Mouse (Mus musculus): ENCODE results near the gene Lsamp. TPM values are rescaled to one million over a fixed set of nuclear protein-coding genes. Genes with fewer than 3 reads are reported as not detected.

Gene Lsamp
- total RNA-seq, 1 experiment: not detected

DNA sequence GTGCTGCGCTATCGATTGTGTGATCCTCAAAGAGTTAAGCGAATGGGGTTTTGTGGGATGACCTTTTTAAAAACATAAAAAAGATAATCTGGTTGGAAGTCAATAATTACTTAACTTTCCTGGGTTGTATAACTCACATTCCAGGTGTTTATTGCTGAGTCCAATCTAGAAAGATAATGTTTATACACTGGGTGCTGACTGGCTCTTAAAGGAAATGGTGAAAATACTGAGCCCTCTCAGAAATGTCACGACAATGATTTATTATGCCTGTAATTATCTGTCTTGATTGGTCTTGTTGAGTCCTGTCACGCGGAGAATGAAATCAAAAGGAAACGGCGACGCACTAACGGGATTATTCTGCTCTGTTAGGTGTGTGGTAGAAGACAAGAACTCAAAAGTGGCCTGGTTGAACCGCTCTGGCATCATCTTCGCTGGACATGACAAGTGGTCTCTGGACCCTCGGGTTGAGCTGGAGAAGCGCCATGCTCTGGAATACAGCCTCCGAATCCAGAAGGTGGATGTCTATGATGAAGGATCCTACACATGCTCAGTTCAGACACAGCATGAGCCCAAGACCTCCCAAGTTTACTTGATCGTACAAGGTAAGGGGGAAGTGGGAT is 1904.5 kb downstream of the Lsamp start:
- Histone ChIP-seq H3K4me1 (ENCODE audit: control insufficient read depth in 2 of 2, insufficient read depth in 2 of 2, low read length in 2 of 2, poor library complexity in 1 of 2) (no peaks in the 10 kb centered on the region), H3K9me3 (ENCODE audit: control insufficient read depth, insufficient read depth, low read depth, low read length) (no peaks in the 10 kb centered on the region), H3K4me3 (ENCODE audit: insufficient read depth in 1 of 2, low read depth in 1 of 2, low read length in 2 of 2, poor library complexity in 1 of 2, severe bottlenecking in 1 of 2) (no peak overlapping the region), H3K27ac (ENCODE audit: insufficient read depth, low read depth, low read length, poor library complexity, severe bottlenecking) (no peak overlapping the region), H3K36me3 (ENCODE audit: control insufficient read depth, insufficient read depth, low read length, poor library complexity, severe bottlenecking) (no peaks in the 10 kb centered on the region), H3K9ac (ENCODE audit: insufficient read depth, low read depth, low read length, poor library complexity, severe bottlenecking) (no peak overlapping the region)
- in situ Hi-C loops (cut with MboI; ENCODE audit: low sequenced_read_pairs in 2 of 2, unreplicated experiment in 2 of 2): no loop called here
- DNase-seq (ENCODE audit: low read depth, low spot score): no peak
- TF ChIP-seq MAFK (IDR thresholded peaks at IDR 0.05; ENCODE audit: insufficient read depth, low read depth, low read length): no peak
- no peak for TF ChIP-seq HCFC1 (IDR thresholded peaks at IDR 0.05; ENCODE audit: borderline replicate concordance, insufficient read depth, low read length)
- TF ChIP-seq ZC3H11A (IDR thresholded peaks at IDR 0.05; ENCODE audit: borderline replicate concordance, low read depth, low read length): no peak
- TF ChIP-seq ZNF384 (IDR thresholded peaks at IDR 0.05; ENCODE audit: low read depth, low read length): no peak
- no peak for TF ChIP-seq CHD2 (IDR thresholded peaks at IDR 0.05; ENCODE audit: low read depth, low read length)

DNA sequence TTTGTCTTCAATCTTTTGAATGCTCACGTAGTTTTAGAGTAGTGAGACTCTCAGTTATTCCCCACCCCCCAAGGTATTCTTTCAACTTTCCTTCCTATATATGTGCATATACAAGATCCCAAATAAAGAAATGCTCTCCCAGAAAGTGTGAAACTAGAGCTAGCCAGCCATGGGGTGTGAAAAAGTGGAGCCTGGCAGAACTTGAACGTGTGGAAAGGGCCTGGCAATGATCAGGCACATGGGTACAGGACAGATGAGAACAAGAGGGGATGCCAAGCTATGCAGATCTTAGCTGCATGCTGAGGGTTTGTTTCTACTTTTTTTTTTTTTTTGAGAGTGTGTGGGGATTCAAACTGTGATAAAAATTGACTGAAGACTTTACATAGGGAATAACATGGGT is 1916.6 kb downstream of the Lsamp start:
- H3K27ac ChIP-seq (ENCODE audit: insufficient read depth, low read depth, low read length, poor library complexity, severe bottlenecking): no peak overlapping the region
- H3K4me3 ChIP-seq (ENCODE audit: insufficient read depth in 1 of 2, low read depth in 1 of 2, low read length in 2 of 2, poor library complexity in 1 of 2, severe bottlenecking in 1 of 2): no peak overlapping the region
- H3K36me3 ChIP-seq (ENCODE audit: control insufficient read depth, insufficient read depth, low read length, poor library complexity, severe bottlenecking): no peaks in the 10 kb centered on the region
- no peaks in the 10 kb centered on the region for H3K4me1 ChIP-seq (ENCODE audit: control insufficient read depth in 2 of 2, insufficient read depth in 2 of 2, low read length in 2 of 2, poor library complexity in 1 of 2)
- TF ChIP-seq CHD2 (IDR thresholded peaks at IDR 0.05; ENCODE audit: low read depth, low read length): no peak
- TF ChIP-seq ZNF384 (IDR thresholded peaks at IDR 0.05; ENCODE audit: low read depth, low read length): no peak
- TF ChIP-seq ZC3H11A (IDR thresholded peaks at IDR 0.05; ENCODE audit: borderline replicate concordance, low read depth, low read length): no peak
- TF ChIP-seq MAFK (IDR thresholded peaks at IDR 0.05; ENCODE audit: insufficient read depth, low read depth, low read length): no peak
- no peak for TF ChIP-seq HCFC1 (IDR thresholded peaks at IDR 0.05; ENCODE audit: borderline replicate concordance, insufficient read depth, low read length)
- no peaks in the 10 kb centered on the region for H3K9me3 ChIP-seq (ENCODE audit: control insufficient read depth, insufficient read depth, low read depth, low read length)
- no peak for DNase-seq (ENCODE audit: low read depth, low spot score)
- in situ Hi-C loops (cut with MboI; ENCODE audit: low sequenced_read_pairs in 2 of 2, unreplicated experiment in 2 of 2): no loop called here
- H3K9ac ChIP-seq (ENCODE audit: insufficient read depth, low read depth, low read length, poor library complexity, severe bottlenecking): no peak overlapping the region

DNA sequence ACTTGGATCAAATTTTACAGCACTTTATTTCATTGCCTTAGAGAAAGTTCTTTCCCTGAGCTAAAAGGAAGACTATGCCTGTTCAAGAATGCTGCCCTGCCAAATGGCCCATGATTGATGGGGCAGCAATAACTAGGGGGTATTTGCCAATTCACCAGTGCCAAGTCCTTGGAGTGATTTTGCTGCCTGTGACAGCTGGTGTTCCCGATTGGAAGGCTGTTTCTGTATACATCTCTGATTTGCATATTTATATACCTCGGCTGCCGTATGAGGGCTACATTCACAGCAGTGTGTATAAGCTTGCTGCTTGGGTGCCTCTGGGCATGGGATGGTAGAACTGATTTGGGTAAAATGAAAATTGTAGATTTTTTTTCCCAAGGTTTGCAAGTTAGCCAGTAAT is 1919.5 kb downstream of the Lsamp start:
- Histone ChIP-seq H3K36me3 (ENCODE audit: control insufficient read depth, insufficient read depth, low read length, poor library complexity, severe bottlenecking) (no peaks in the 10 kb centered on the region), H3K27ac (ENCODE audit: insufficient read depth, low read depth, low read length, poor library complexity, severe bottlenecking) (no peak overlapping the region), H3K4me1 (ENCODE audit: control insufficient read depth in 2 of 2, insufficient read depth in 2 of 2, low read length in 2 of 2, poor library complexity in 1 of 2) (no peaks in the 10 kb centered on the region), H3K9ac (ENCODE audit: insufficient read depth, low read depth, low read length, poor library complexity, severe bottlenecking) (no peak overlapping the region), H3K9me3 (ENCODE audit: control insufficient read depth, insufficient read depth, low read depth, low read length) (no peaks in the 10 kb centered on the region), H3K4me3 (ENCODE audit: insufficient read depth in 1 of 2, low read depth in 1 of 2, low read length in 2 of 2, poor library complexity in 1 of 2, severe bottlenecking in 1 of 2) (no peak overlapping the region)
- TF ChIP-seq HCFC1 (IDR thresholded peaks at IDR 0.05; ENCODE audit: borderline replicate concordance, insufficient read depth, low read length) (no peak), CHD2 (IDR thresholded peaks at IDR 0.05; ENCODE audit: low read depth, low read length) (no peak), MAFK (IDR thresholded peaks at IDR 0.05; ENCODE audit: insufficient read depth, low read depth, low read length) (no peak), ZNF384 (IDR thresholded peaks at IDR 0.05; ENCODE audit: low read depth, low read length) (no peak), ZC3H11A (IDR thresholded peaks at IDR 0.05; ENCODE audit: borderline replicate concordance, low read depth, low read length) (no peak)
- no peak for DNase-seq (ENCODE audit: low read depth, low spot score)
- in situ Hi-C loops (cut with MboI; ENCODE audit: low sequenced_read_pairs in 2 of 2, unreplicated experiment in 2 of 2): no loop called here

DNA sequence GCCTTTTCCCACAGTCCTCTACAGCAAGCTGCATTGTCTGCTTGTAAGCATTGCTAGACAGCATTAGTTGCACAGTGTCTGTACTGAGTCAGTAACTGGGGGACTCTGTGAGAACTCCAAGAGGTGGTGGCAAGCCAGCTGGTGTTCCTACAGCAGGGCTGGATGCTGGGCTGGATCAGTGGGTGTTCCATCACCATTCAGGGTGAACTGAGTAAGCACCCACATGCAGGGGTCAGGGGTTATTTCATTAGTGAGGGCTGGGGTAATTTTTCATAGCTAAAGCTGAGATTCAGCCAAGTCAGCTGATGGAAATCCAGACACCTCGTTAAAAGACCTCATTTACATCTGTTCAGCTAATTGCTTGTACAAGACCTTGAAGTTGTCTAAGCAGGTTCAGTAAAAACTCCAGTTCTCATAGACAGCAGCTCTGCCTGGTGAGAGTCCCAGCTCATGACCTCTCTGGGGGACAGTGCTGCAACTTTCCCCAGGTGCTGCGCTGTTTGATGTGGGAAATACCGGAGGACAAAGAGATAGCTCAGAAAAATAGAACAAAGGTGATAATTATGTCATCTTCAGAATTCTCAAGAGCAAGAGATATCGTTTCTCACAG is 1928.5 kb downstream of the Lsamp start:
- no peak for TF ChIP-seq CHD2 (IDR thresholded peaks at IDR 0.05; ENCODE audit: low read depth, low read length)
- no peak for TF ChIP-seq ZNF384 (IDR thresholded peaks at IDR 0.05; ENCODE audit: low read depth, low read length)
- in situ Hi-C loops (cut with MboI; ENCODE audit: low sequenced_read_pairs in 2 of 2, unreplicated experiment in 2 of 2): no loop called here
- H3K36me3 ChIP-seq (ENCODE audit: control insufficient read depth, insufficient read depth, low read length, poor library complexity, severe bottlenecking): no peaks in the 10 kb centered on the region
- H3K9ac ChIP-seq (ENCODE audit: insufficient read depth, low read depth, low read length, poor library complexity, severe bottlenecking): no peak overlapping the region
- no peak overlapping the region for H3K4me3 ChIP-seq (ENCODE audit: insufficient read depth in 1 of 2, low read depth in 1 of 2, low read length in 2 of 2, poor library complexity in 1 of 2, severe bottlenecking in 1 of 2)
- no peak for DNase-seq (ENCODE audit: low read depth, low spot score)
- no peaks in the 10 kb centered on the region for H3K9me3 ChIP-seq (ENCODE audit: control insufficient read depth, insufficient read depth, low read depth, low read length)
- no peak overlapping the region for H3K27ac ChIP-seq (ENCODE audit: insufficient read depth, low read depth, low read length, poor library complexity, severe bottlenecking)
- H3K4me1 ChIP-seq (ENCODE audit: control insufficient read depth in 2 of 2, insufficient read depth in 2 of 2, low read length in 2 of 2, poor library complexity in 1 of 2): no peaks in the 10 kb centered on the region
